Mouse (Mus musculus) thymus, adult 2 months (tissue): ENCODE measurements around the gene Pde2a. TPM values are rescaled to one million over a fixed set of nuclear protein-coding genes. Genes with fewer than 3 reads are reported as not detected.

Experiments
- DNase-seq: peaks from one replicate; pipeline ENCODE4 v3.0.0; 2021
- H3K27ac ChIP-seq: fragments of 200-500 bp; 2 replicates; pipeline ENCODE4 v1.5.1; 2012; ENCODE audit warnings: low read length, control low read depth; ENCODE audit not compliant: control insufficient read depth, insufficient read depth
- H3K27me3 ChIP-seq: fragments of 200-500 bp; 2 replicates; pipeline ENCODE4 v1.6.1; 2012; ENCODE audit warnings: mild to moderate bottlenecking, low read length, moderate library complexity, mixed read lengths; ENCODE audit not compliant: control insufficient read depth, insufficient read depth
- H3K36me3 ChIP-seq: fragments of 200-500 bp; 2 replicates; pipeline ENCODE4 v1.6.1; 2012; ENCODE audit warnings: mild to moderate bottlenecking, low read length, moderate library complexity; ENCODE audit not compliant: control insufficient read depth, insufficient read depth
- H3K4me1 ChIP-seq: fragments of 200-500 bp; replicated peaks from 2 replicates; pipeline ENCODE4 v1.6.1; 2012; ENCODE audit warnings: low read length; ENCODE audit not compliant: control insufficient read depth, insufficient read depth
- H3K4me3 ChIP-seq: fragments of 200-500 bp; 2 replicates; pipeline ENCODE4 v1.5.1; 2012; ENCODE audit warnings: mild to moderate bottlenecking, low read length, control low read depth, moderate library complexity; ENCODE audit not compliant: control insufficient read depth, insufficient read depth
- CTCF ChIP-seq: fragments of 200-500 bp; IDR thresholded peaks from 2 replicates; pipeline ENCODE4 v1.5.1; 2012; ENCODE audit warnings: mild to moderate bottlenecking, control low read depth, low read length, moderate library complexity, borderline replicate concordance; ENCODE audit not compliant: control insufficient read depth, poor library complexity, insufficient read depth; ENCODE audit errors: extremely low read depth
- POLR2A ChIP-seq: fragments of 200-500 bp; IDR thresholded peaks from 2 replicates; pipeline ENCODE4 v1.6.1; 2012; ENCODE audit warnings: mild to moderate bottlenecking, low read length, control low read depth, moderate library complexity; ENCODE audit not compliant: control insufficient read depth, poor library complexity, insufficient read depth; ENCODE audit errors: extremely low read depth
- WGBS: fragments of 180-500 bp; shearing (Covaris S2); methylation state at CpG from one replicate; pipeline ENCODE4 v1.1.7; 2018; 5-methylcytosine and 5-hydroxymethylcytosine counted together
- polyA plus RNA-seq: library from polyadenylated mRNA; depleted of rRNA; stranded (reverse); fragments of >200 nt; gene quantifications from 2 replicates; pipeline ENCODE4 v1.2.3, GENCODE M21; 2012

The Pde2a gene
- polyA plus RNA-seq, 1 experiment, result 12.0 TPM

GRCm38 (mm10) chr7:101414209-101414608, 7.3 kb upstream of the Pde2a start:
- no peaks in the 10 kb centered on the region for H3K27me3 ChIP-seq
- no peak overlapping the region for H3K27ac ChIP-seq
- no peak overlapping the region for H3K4me3 ChIP-seq
- TF ChIP-seq CTCF, result no peak
- TF ChIP-seq POLR2A, result no peak
- peaks cover 4% of the 10 kb centered on the region; the same call in 1 of the 2 replicates for H3K36me3 ChIP-seq
- H3K4me1 ChIP-seq, result no peaks in the 10 kb centered on the region
- 84% methylated on average over 4 of the region's 4 CpGs for WGBS
- DNase-seq, result no peak

- no peak for TF ChIP-seq CTCF
- TF ChIP-seq POLR2A, result no peak
- H3K36me3 ChIP-seq, result peaks cover 4% of the 10 kb centered on the region; the same call in 1 of the 2 replicates
- H3K27ac ChIP-seq, result no peak overlapping the region
- no peaks in the 10 kb centered on the region for H3K4me1 ChIP-seq
- 84% methylated on average over 7 of the region's 7 CpGs for WGBS
- H3K4me3 ChIP-seq, result no peak overlapping the region
- H3K27me3 ChIP-seq, result no peaks in the 10 kb centered on the region
- no peak for DNase-seq
Measured at GRCm38 (mm10) chr7:101414661-101415511, 6.6 kb upstream of the Pde2a start.

GRCm38 (mm10) chr7:101415512-101416100, 5.9 kb upstream of the Pde2a start:
- no peaks in the 10 kb centered on the region for H3K27me3 ChIP-seq
- no peaks in the 10 kb centered on the region; the same call in 1 of the 2 replicates for H3K36me3 ChIP-seq
- TF ChIP-seq POLR2A (no peak), CTCF (no peak)
- H3K27ac ChIP-seq, result no peak overlapping the region
- no peak for DNase-seq
- no peaks in the 10 kb centered on the region for H3K4me1 ChIP-seq
- no peak overlapping the region for H3K4me3 ChIP-seq
- 78% methylated on average over 8 of the region's 8 CpGs for WGBS

GRCm38 (mm10) chr7:101416391-101416790, 5.1 kb upstream of the Pde2a start:
- 72% methylated on average over 5 of the region's 5 CpGs for WGBS
- Histone ChIP-seq H3K4me1 (no peaks in the 10 kb centered on the region), H3K27me3 (no peaks in the 10 kb centered on the region), H3K4me3 (no peak overlapping the region), H3K36me3 (no peaks in the 10 kb centered on the region), H3K27ac (no peak overlapping the region)
- no peak for DNase-seq
- TF ChIP-seq CTCF, result no peak
- no peak for TF ChIP-seq POLR2A

GRCm38 (mm10) chr7:101419013-101419770, 2.3 kb upstream of the Pde2a start:
- H3K4me1 ChIP-seq, result no peaks in the 10 kb centered on the region
- peak; percentile 21 for DNase-seq
- no peak overlapping the region for H3K27ac ChIP-seq
- H3K4me3 ChIP-seq, result no peak overlapping the region
- H3K36me3 ChIP-seq, result no peaks in the 10 kb centered on the region
- TF ChIP-seq CTCF, result no peak
- TF ChIP-seq POLR2A, result no peak
- no peaks in the 10 kb centered on the region for H3K27me3 ChIP-seq
- WGBS, result 8% methylated on average over 27 of the region's 27 CpGs

- H3K27me3 ChIP-seq, result no peaks in the 10 kb centered on the region
- 51% methylated on average over 3 of the region's 3 CpGs for WGBS
- H3K36me3 ChIP-seq, result no peaks in the 10 kb centered on the region
- no peaks in the 10 kb centered on the region for H3K4me1 ChIP-seq
- no peak for DNase-seq
- no peak overlapping the region for H3K27ac ChIP-seq
- H3K4me3 ChIP-seq, result no peak overlapping the region
- TF ChIP-seq CTCF (no peak), POLR2A (no peak)
Measured at GRCm38 (mm10) chr7:101422069-101422468, 578 bp downstream of the Pde2a start.

GRCm38 (mm10) chr7:101422646-101423045, 1.2 kb downstream of the Pde2a start:
- Histone ChIP-seq H3K4me3 (no peak overlapping the region), H3K27me3 (no peaks in the 10 kb centered on the region), H3K36me3 (no peaks in the 10 kb centered on the region), H3K27ac (no peak overlapping the region), H3K4me1 (no peaks in the 10 kb centered on the region)
- TF ChIP-seq CTCF, result no peak
- TF ChIP-seq POLR2A, result no peak
- WGBS, result 81% methylated on average over 8 of the region's 8 CpGs
- no peak for DNase-seq
